Mouse (Mus musculus): ENCODE measurements around the gene Ano6. TPM values are rescaled to one million over a fixed set of nuclear protein-coding genes. Genes with fewer than 3 reads are reported as not detected.

The Ano6 gene
- polyA plus RNA-seq, 1 experiment: 104 TPM

DNA sequence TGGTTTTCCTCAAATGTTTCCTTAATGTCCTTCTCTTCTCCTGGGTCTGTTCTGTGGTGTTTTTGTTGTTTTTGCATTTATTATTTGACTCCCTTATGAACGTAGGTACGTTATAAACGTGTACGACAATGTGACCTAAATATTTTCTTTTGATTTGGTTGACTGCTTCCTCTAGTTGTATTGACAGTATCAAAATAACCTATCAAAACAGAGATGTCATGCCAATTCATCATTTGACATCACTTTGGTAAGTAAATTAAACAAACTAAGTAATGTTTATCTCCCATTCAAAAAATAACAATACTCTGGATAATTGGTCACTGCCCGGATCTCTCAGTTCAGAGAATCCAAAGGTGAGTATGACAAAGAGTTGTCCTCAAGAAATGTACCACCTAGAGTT is 41.4 kb upstream of the Ano6 start:
- H3K4me3 ChIP-seq (ENCODE audit: control insufficient read depth, insufficient read depth, low read length): no peak overlapping the region
- DNase-seq: no peak
- 93% methylated on average over 5 of the region's 5 CpGs for WGBS
- H3K27me3 ChIP-seq (ENCODE audit: control insufficient read depth, insufficient read depth, low read length): no peaks in the 10 kb centered on the region
- no peak overlapping the region for H3K27ac ChIP-seq (ENCODE audit: control insufficient read depth, insufficient read depth, low read length)
- peaks cover 20% of the 10 kb centered on the region for H3K4me1 ChIP-seq (replicated peaks; ENCODE audit: control insufficient read depth, insufficient read depth, low read length)
- no peak for TF ChIP-seq CTCF (IDR thresholded peaks at IDR 0.05; ENCODE audit: borderline replicate concordance, control insufficient read depth, extremely low read depth, insufficient read depth, low read length, poor library complexity)
- TF ChIP-seq POLR2A (IDR thresholded peaks at IDR 0.05; ENCODE audit: control insufficient read depth, extremely low read depth, insufficient read depth, low read length, poor library complexity): no peak
- H3K36me3 ChIP-seq (ENCODE audit: control insufficient read depth, insufficient read depth, low read length): no peaks in the 10 kb centered on the region

DNA sequence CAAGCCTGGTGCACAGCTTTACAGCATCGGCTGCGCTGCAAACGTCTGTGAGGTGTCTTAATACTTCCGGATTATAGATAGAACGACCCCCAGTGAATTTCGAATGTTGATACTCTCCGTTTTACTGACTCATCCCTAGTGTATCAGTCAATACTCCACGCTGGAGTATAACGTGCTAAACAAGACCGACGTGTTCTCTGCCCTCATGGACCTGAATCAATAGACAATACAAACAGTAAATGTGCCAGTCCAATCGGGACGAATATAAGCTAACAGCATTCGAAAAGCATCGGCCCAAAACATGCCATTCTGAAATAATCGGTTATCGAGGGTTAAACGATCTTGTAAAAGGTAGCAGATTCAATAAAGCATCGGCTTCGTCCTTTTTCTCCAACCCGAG is 40.6 kb upstream of the Ano6 start:
- Histone ChIP-seq H3K27ac (ENCODE audit: control insufficient read depth, insufficient read depth, low read length) (no peak overlapping the region), H3K4me3 (ENCODE audit: control insufficient read depth, insufficient read depth, low read length) (no peak overlapping the region), H3K36me3 (ENCODE audit: control insufficient read depth, insufficient read depth, low read length) (no peaks in the 10 kb centered on the region), H3K4me1 (replicated peaks; ENCODE audit: control insufficient read depth, insufficient read depth, low read length) (peaks cover 20% of the 10 kb centered on the region), H3K27me3 (ENCODE audit: control insufficient read depth, insufficient read depth, low read length) (no peaks in the 10 kb centered on the region)
- 97% methylated on average over 21 of the region's 21 CpGs for WGBS
- no peak for DNase-seq
- no peak for TF ChIP-seq CTCF (IDR thresholded peaks at IDR 0.05; ENCODE audit: borderline replicate concordance, control insufficient read depth, extremely low read depth, insufficient read depth, low read length, poor library complexity)
- no peak for TF ChIP-seq POLR2A (IDR thresholded peaks at IDR 0.05; ENCODE audit: control insufficient read depth, extremely low read depth, insufficient read depth, low read length, poor library complexity)

DNA sequence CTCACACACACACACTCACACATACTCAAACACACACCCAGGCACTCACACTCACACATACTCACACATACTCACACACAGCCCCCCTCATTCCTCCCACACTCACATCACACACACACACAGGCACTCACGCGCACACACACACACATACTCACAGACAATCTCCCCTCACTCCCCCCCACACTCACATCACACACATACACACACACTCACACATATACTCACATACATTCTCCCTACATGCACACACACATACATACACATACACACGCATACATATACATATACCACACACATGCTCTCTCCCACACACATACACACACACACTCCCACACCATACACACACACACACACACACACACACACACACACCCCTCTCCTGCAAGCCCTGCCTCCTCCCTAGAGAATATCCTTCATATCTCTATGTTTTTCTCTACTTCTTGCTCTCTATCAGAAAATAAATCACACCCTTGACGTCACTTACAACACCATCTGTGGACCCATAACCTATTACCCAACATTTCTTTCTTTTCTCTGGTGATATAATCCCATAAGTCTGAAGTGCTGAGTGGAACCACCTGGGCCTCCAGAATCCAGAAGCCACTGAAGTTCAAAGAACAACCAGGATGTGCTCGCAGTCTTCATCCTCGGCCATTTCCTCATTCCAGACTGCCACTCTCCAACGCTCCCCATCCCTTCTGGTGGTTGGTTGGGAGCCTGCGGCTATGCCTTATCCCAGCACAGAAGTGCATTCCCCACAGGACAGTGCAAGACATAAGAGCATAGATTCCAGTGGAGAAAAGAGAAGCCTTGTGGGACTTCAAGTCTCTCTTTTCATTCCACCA is 38.6 kb upstream of the Ano6 start:
- peaks cover 22% of the 10 kb centered on the region for H3K4me1 ChIP-seq (replicated peaks; ENCODE audit: control insufficient read depth, insufficient read depth, low read length)
- no peaks in the 10 kb centered on the region for H3K36me3 ChIP-seq (ENCODE audit: control insufficient read depth, insufficient read depth, low read length)
- no peaks in the 10 kb centered on the region for H3K27me3 ChIP-seq (ENCODE audit: control insufficient read depth, insufficient read depth, low read length)
- DNase-seq: no peak
- WGBS: 67% methylated on average over 8 of the region's 8 CpGs
- H3K4me3 ChIP-seq (ENCODE audit: control insufficient read depth, insufficient read depth, low read length): no peak overlapping the region
- peak overlapping the region; percentile 71 for H3K27ac ChIP-seq (ENCODE audit: control insufficient read depth, insufficient read depth, low read length)
- TF ChIP-seq CTCF (IDR thresholded peaks at IDR 0.05; ENCODE audit: borderline replicate concordance, control insufficient read depth, extremely low read depth, insufficient read depth, low read length, poor library complexity) (no peak), POLR2A (IDR thresholded peaks at IDR 0.05; ENCODE audit: control insufficient read depth, extremely low read depth, insufficient read depth, low read length, poor library complexity) (no peak)

DNA sequence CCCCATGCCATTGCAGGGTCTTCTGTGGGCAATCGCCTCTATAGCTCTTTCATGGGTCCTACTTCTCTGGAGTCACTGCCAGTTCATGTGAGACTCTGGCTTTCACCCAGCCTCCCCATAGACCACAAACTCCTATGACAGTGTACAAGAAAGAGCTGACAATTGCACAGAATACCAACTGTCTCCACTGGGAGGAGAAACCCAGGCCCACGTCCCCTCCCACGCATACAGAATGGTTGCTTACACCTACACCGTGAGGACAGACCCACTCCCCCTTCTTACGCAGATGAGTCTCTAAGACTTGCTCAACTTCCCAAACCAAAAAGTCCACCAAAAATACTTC is 38.0 kb upstream of the Ano6 start:
- no peak overlapping the region for H3K4me3 ChIP-seq (ENCODE audit: control insufficient read depth, insufficient read depth, low read length)
- TF ChIP-seq CTCF (IDR thresholded peaks at IDR 0.05; ENCODE audit: borderline replicate concordance, control insufficient read depth, extremely low read depth, insufficient read depth, low read length, poor library complexity) (no peak), POLR2A (IDR thresholded peaks at IDR 0.05; ENCODE audit: control insufficient read depth, extremely low read depth, insufficient read depth, low read length, poor library complexity) (no peak)
- peak; percentile 51 for DNase-seq
- WGBS: 12% methylated on average over 5 of the region's 5 CpGs
- no peaks in the 10 kb centered on the region for H3K36me3 ChIP-seq (ENCODE audit: control insufficient read depth, insufficient read depth, low read length)
- peaks cover 22% of the 10 kb centered on the region for H3K4me1 ChIP-seq (replicated peaks; ENCODE audit: control insufficient read depth, insufficient read depth, low read length)
- no peaks in the 10 kb centered on the region for H3K27me3 ChIP-seq (ENCODE audit: control insufficient read depth, insufficient read depth, low read length)
- H3K27ac ChIP-seq (ENCODE audit: control insufficient read depth, insufficient read depth, low read length): peak overlapping the region; percentile 71

DNA sequence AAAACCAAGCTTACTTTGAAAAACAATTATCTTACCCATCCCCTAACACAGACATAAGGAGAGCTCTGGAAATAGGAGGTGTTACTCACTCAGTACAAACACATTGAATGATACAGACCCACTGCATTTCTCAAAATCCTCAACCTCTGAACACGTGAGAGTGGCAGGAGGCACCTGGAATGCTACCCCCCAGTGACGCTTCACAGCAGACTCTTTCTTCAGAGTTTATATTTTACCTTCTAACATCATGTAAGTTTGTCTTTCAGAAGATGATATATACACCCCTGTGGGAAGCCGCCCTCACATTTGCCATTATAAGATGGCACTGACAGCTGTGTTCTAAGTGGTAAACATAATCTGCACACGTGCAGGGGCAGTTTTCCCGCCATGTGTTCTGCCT is 37.6 kb upstream of the Ano6 start:
- DNase-seq: no peak
- peak overlapping the region; percentile 71 for H3K27ac ChIP-seq (ENCODE audit: control insufficient read depth, insufficient read depth, low read length)
- no peak for TF ChIP-seq POLR2A (IDR thresholded peaks at IDR 0.05; ENCODE audit: control insufficient read depth, extremely low read depth, insufficient read depth, low read length, poor library complexity)
- TF ChIP-seq CTCF (IDR thresholded peaks at IDR 0.05; ENCODE audit: borderline replicate concordance, control insufficient read depth, extremely low read depth, insufficient read depth, low read length, poor library complexity): no peak
- no peak overlapping the region for H3K4me3 ChIP-seq (ENCODE audit: control insufficient read depth, insufficient read depth, low read length)
- H3K4me1 ChIP-seq (replicated peaks; ENCODE audit: control insufficient read depth, insufficient read depth, low read length): peaks cover 23% of the 10 kb centered on the region
- 67% methylated on average over 5 of the region's 5 CpGs for WGBS
- no peaks in the 10 kb centered on the region for H3K27me3 ChIP-seq (ENCODE audit: control insufficient read depth, insufficient read depth, low read length)
- H3K36me3 ChIP-seq (ENCODE audit: control insufficient read depth, insufficient read depth, low read length): no peaks in the 10 kb centered on the region

DNA sequence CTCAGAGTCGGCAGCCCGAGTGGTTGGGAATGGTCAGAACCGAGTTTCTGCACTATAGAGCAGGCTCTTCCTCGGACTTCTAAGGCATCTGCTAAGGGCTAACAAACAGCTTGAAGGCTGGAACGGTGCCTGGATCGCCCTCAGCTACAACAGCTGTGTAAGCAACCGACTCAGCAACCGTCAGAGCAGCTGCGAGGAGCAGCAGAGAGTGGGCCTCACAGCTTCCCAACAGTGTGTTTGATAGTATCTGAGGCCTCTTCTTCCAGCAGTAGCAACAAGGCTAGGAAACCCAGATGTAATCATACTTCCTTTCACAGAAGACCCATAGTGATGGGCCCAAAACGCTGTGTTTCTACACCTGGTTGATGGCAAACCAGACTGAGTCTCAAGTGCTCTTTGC is 33.5 kb upstream of the Ano6 start:
- H3K27me3 ChIP-seq (ENCODE audit: control insufficient read depth, insufficient read depth, low read length): no peaks in the 10 kb centered on the region
- peak; percentile 80 for DNase-seq
- H3K36me3 ChIP-seq (ENCODE audit: control insufficient read depth, insufficient read depth, low read length): no peaks in the 10 kb centered on the region
- TF ChIP-seq CTCF (IDR thresholded peaks at IDR 0.05; ENCODE audit: borderline replicate concordance, control insufficient read depth, extremely low read depth, insufficient read depth, low read length, poor library complexity) (0 out of 2 replicates have a peak, but pooled peaks have one; percentile 17), POLR2A (IDR thresholded peaks at IDR 0.05; ENCODE audit: control insufficient read depth, extremely low read depth, insufficient read depth, low read length, poor library complexity) (peak; percentile 61)
- WGBS: 5% methylated on average over 10 of the region's 10 CpGs
- H3K4me3 ChIP-seq (ENCODE audit: control insufficient read depth, insufficient read depth, low read length): no peak overlapping the region
- H3K4me1 ChIP-seq (replicated peaks; ENCODE audit: control insufficient read depth, insufficient read depth, low read length): peaks cover 28% of the 10 kb centered on the region
- peak overlapping the region; percentile 98 for H3K27ac ChIP-seq (ENCODE audit: control insufficient read depth, insufficient read depth, low read length)

All from thymus, adult 2 months (tissue).